Mouse (Mus musculus) small intestine, adult 10 weeks (tissue): ENCODE measurements around the gene Gsdma. TPM values are rescaled to one million over a fixed set of nuclear protein-coding genes. Genes with fewer than 3 reads are reported as not detected.

ENCODE experiments used
- polyA plus RNA-seq: library from polyadenylated mRNA; stranded (reverse); fragments of 350-450 nt; fragmentation: Illumina TruSeq; extraction: RNeasy Lipid Tissue Mini Kit (QIAGEN cat#74804); gene quantifications from one replicate; pipeline ENCODE4 v1.2.3, GENCODE M21; 2014; ENCODE audit warnings: low replicate concordance

The Gsdma gene
- 0.33 TPM for polyA plus RNA-seq

DNA sequence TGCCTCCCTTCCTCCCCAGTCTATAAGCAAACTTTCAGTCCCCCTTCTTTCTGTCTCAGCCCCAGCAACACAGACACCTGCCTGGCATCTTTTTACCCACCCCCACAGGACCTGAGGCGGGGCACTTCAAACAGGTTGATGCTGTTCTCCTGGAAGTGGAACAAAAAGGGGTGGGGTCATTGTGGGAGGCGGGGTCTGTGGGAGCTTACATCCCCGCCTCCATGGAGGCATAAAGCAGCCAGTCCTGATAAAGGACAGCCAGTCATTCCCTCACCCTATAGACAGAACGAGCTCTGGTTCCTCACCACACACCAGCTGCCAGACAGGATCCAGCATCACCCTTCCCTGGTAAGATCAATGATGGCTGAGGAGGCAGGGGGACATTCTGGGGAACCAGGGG is at the start of gene Gsdma:
Gene Gsdma (plus strand): TSS at position 261 of the 400 bp plus-strand sequence.

DNA sequence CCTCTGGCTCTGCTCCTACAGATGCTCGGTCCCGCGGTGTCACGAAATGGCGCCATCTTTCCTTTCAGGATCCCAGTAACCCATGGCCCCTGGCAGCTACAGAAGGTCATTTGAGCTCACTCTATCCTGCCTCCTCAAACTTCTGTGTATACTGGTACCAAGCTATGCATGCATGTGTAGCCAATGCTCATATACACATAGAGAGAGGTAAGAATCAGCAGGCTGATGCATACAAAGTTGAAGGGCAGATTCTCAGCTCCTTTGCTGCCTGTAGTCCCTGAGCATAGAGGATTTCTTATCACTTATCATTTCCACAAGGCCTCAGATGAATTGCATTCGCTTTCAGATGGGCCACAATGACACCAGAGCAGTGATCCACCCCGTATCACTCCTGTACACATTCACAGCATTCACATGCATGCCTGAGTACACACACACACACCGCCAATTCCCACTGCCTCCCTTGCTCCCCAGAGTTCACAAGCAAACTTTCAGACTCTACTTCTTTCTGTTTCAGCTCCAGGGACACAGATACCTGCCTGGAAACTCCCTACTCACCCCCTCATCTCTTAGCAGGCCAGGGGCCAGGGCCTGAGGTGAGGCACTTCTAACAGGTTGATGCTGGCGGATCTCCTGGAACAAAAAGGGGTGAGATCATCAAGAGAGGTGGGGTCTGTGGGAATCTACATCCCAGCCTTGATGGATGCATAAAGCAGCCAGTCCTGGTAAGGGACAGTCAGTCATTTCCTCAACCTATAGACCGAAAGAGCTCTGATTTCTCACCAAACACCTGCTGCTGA is 38.3 kb upstream of the Gsdma start, which contains the start of the genes Gm12355 and Gsdma3:
Gene Gm12355 (minus strand): TSS at position 51 of the 800 bp plus-strand sequence.
Gene Gsdma3 (plus strand): TSS at position 750 of the 800 bp plus-strand sequence.

DNA sequence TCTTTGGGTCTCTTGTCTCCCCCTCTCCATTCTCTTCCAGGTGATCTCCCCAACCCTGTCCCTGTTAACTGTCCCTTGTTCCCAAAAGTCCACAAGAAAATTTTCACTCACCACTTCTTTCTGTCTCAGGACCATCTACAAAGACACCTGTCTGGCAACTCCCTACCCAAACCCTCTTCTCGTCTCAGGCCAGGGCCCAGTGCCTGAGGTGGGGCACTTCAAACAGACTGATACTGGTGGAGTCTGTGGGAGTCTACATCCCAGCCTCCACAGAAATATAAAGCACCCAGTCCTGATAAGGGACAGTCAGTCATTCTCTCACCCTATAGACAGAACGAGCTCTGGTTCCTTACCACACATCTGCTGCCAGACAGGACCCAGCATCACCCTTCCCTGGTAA is 17.7 kb upstream of the Gsdma start, which contains the start of gene Gsdma2:
Gene Gsdma2 (plus strand): TSS at position 301 of the 400 bp plus-strand sequence.

DNA sequence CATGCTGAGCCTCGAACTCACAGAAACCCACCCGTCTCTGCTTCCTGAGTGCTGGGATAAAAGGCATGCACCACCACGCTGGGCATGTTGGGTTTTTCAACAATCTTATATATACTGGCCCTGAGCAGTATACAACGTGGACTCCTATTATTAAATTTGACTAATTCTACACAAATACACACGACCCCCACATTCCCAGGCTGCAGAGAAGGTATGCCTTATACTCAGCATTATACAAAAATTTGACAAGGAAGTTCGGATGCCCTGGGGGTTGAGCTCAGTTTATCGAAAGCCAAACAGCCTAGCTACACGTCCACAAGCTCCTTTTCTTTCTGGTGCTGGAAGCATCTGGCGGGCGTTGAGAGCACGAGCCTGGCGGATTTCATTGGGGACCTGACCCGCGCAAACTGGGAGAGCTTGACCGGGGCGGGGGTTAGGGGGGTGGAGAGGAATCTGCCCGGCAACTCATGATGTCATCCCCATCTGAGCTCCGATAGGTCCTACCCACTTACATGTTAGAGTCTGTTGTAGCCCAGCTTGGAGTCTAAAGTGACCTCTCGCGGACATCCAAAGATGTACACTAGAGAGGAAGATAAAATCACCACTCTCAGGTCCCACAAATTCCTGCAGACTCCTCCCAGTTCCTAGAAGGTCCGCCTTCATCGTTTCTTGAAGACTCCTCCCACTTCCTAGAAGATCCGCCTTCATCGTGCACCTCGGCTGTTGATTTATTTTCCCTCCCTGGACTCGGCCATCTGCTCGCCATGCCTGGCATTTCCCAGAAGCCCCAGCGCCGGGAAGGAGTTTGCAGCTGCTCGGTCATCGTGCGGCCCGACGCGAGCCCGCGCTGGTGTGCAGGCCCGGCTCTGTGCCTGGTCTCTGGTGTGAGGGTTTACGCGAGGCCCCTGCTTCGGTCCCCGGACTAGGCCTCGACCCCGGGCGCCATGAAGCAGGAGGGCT is 17.9 kb downstream of the Gsdma start, which contains the start of gene Psmd3:
Gene Psmd3 (plus strand): TSS at position 769 of the 960 bp plus-strand sequence.

DNA sequence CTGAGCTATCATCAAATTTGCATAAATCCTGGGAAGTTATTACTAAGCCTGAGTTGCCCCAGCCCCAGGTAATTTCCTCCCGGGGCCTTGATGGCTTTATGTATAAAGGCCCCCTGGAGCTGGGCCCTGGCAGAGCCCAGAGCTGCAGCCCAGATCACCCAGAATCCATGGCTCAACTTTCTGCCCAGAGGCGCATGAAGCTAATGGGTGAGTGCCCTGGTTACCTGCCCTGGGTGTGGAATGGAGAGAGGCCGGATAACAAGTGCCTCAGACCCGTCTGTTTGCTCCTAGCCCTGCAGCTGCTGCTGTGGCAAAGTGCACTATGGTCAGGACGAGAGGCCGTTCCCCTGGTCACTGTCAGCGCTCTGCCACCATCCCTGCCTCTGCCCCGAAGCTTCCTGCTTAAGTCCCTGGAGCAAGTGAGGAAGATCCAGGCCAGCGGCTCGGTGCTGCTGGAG is 37.1 kb downstream of the Gsdma start, which contains the start of gene Csf3:
Gene Csf3 (plus strand): TSS at position 51 of the 458 bp plus-strand sequence.

Other genes starting within 250 kb of the Gsdma start
- 31.8 TPM for gene Mien1, start 225.4 kb upstream of the Gsdma start, polyA plus RNA-seq
- gene Grb7, start 218.0 kb upstream of the Gsdma start, polyA plus RNA-seq, result 2.2 TPM
- gene Ikzf3, start 118.3 kb upstream of the Gsdma start, polyA plus RNA-seq, result 5.1 TPM
- 1.0 TPM for gene Zpbp2, start 113.3 kb upstream of the Gsdma start, polyA plus RNA-seq
- gene Ormdl3, start 77.0 kb upstream of the Gsdma start, polyA plus RNA-seq, result 5.3 TPM
- not detected for gene Lrrc3c, start 66.1 kb upstream of the Gsdma start, polyA plus RNA-seq
- gene Gm12355, start 38.7 kb upstream of the Gsdma start, polyA plus RNA-seq, result not detected
- not detected for gene Gsdma3, start 38.0 kb upstream of the Gsdma start, polyA plus RNA-seq
- 0.71 TPM for gene Gsdma2, start 17.6 kb upstream of the Gsdma start, polyA plus RNA-seq
- 9.9 TPM for gene Psmd3, start 18.2 kb downstream of the Gsdma start, polyA plus RNA-seq
- not detected for gene Csf3, start 36.9 kb downstream of the Gsdma start, polyA plus RNA-seq
- gene Med24, start 65.1 kb downstream of the Gsdma start, polyA plus RNA-seq, result 0.97 TPM
- 3.7 TPM for gene Thra, start 76.3 kb downstream of the Gsdma start, polyA plus RNA-seq
- 3.0 TPM for gene Nr1d1, start 111.0 kb downstream of the Gsdma start, polyA plus RNA-seq
- 71.9 TPM for gene Msl1, start 131.2 kb downstream of the Gsdma start, polyA plus RNA-seq
- 18.7 TPM for gene Casc3, start 140.6 kb downstream of the Gsdma start, polyA plus RNA-seq
- 4.2 TPM for gene Rapgefl1, start 172.4 kb downstream of the Gsdma start, polyA plus RNA-seq
- 19.3 TPM for gene Wipf2, start 199.3 kb downstream of the Gsdma start, polyA plus RNA-seq
- gene Cdc6, start 243.4 kb downstream of the Gsdma start, polyA plus RNA-seq, result 3.2 TPM